Mouse (Mus musculus) G1E (cell line): ENCODE measurements around the gene Intu.

ENCODE experiments used
- CTCF ChIP-seq: IDR thresholded peaks from 2 replicates; pipeline ENCODE4 v1.5.1; 2012; ENCODE audit warnings: low read depth, low read length, inconsistent platforms, mixed read lengths
- TAL1 ChIP-seq: conservative IDR thresholded peaks from 2 replicates; pipeline ENCODE4 v1.6.1; 2012; ENCODE audit warnings: low read depth, low read length, inconsistent platforms, mixed read lengths

DNA sequence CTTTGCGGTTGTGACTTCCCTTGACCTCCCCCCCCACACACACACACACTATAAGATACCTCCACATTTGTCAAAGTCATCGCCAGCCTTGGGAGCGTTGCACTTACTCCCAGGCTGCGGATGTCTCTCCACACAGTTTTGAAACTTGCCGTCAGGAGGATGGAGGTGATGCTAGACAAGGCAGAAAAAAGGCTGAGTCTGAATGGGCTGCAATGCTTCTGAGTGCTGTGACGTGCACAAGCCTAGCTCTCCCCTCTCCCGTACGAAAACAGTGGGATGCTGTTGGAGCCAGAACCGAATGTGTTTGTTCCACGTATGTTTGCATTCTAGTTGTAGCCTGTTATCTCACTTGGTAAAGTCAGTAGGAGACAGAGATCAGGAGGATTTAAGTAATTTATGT is 162.3 kb downstream of the Intu start:
- TF ChIP-seq CTCF = no peak
- no peak for TF ChIP-seq TAL1
